Mouse (Mus musculus) liver, embryonic 14.5 days (tissue): ENCODE measurements around the gene Wdr5. TPM values are rescaled to one million over a fixed set of nuclear protein-coding genes. Genes with fewer than 3 reads are reported as not detected.
A peak's percentile ranks its signal among the peaks of the same experiment; 100 is the strongest.

Experiments used
- ATAC-seq: fragments of 200-750 bp; cut with Nextera tagmentation; 2 replicates; pipeline ENCODE4 v1.8.0; 2017; ENCODE audit warnings: moderate number of reproducible peaks, mild to moderate bottlenecking, moderate library complexity; ENCODE audit not compliant: insufficient read depth
- DNase-seq, 3 experiments: peaks; one replicate each; pipeline ENCODE4 v3.0.0-alpha.2; 2012 to 2013; ENCODE audit warnings: low read depth in 3 of 3, low spot score in 3 of 3
- H3K27ac ChIP-seq: fragments of 300-500 bp; sonication (generic); 2 replicates; pipeline ENCODE4 v1.5.1; 2014; ENCODE audit warnings: moderate library complexity, mild to moderate bottlenecking, control low read depth, inconsistent platforms
- H3K27me3 ChIP-seq: fragments of 300-500 bp; sonication (generic); 2 replicates; pipeline ENCODE4 v1.6.1; 2014; ENCODE audit warnings: mild to moderate bottlenecking, low read length, moderate library complexity; ENCODE audit not compliant: control insufficient read depth, insufficient read depth
- H3K36me3 ChIP-seq: fragments of 300-500 bp; sonication (generic); replicated peaks from 2 replicates; pipeline ENCODE4 v1.6.1; 2014; ENCODE audit warnings: low read depth; ENCODE audit not compliant: control insufficient read depth, insufficient read depth
- H3K4me1 ChIP-seq, 2 experiments: fragments of 200-500 bp in 1 of 2; fragments of 300-500 bp in 1 of 2; sonication (generic) in 1 of 2; replicated peaks; 2 replicates each; pipeline ENCODE4 v1.6.1; 2012 to 2014; ENCODE audit warnings: antibody characterized with exemption in 1 of 2, inconsistent platforms in 1 of 2, low read length in 1 of 2; ENCODE audit not compliant: control insufficient read depth in 2 of 2, insufficient read depth in 2 of 2
- H3K4me2 ChIP-seq: fragments of 300-500 bp; sonication (generic); 2 replicates; pipeline ENCODE4 v1.6.1; 2014; ENCODE audit warnings: low read depth, mild to moderate bottlenecking, control low read depth, moderate library complexity
- H3K4me3 ChIP-seq, 2 experiments: fragments of 200-500 bp in 1 of 2; fragments of 300-500 bp in 1 of 2; sonication (generic) in 1 of 2; 2 replicates each; pipeline ENCODE4 v1.5.1; 2012 to 2014; ENCODE audit warnings: low read depth in 2 of 2, low read length in 2 of 2, mild to moderate bottlenecking in 2 of 2, control low read depth in 1 of 2, inconsistent platforms in 1 of 2, moderate library complexity in 1 of 2; ENCODE audit not compliant: insufficient read depth in 1 of 2
- H3K9ac ChIP-seq: fragments of 300-500 bp; sonication (generic); replicated peaks from 2 replicates; pipeline ENCODE4 v1.6.1; 2014; ENCODE audit warnings: mild to moderate bottlenecking, control low read depth, moderate library complexity
- H3K9me3 ChIP-seq: fragments of 300-500 bp; sonication (generic); 2 replicates; pipeline ENCODE4 v1.6.1; 2016; ENCODE audit warnings: low read length, mixed read lengths; ENCODE audit not compliant: control insufficient read depth
- CTCF ChIP-seq: IDR thresholded peaks from 2 replicates; pipeline ENCODE4 v1.5.1; 2016; ENCODE audit warnings: antibody characterized with exemption, low read depth, control low read depth
- EP300 ChIP-seq: IDR thresholded peaks from 2 replicates; pipeline ENCODE4 v1.6.1; 2016; ENCODE audit warnings: antibody characterized with exemption, low read depth
- WGBS: fragments of 180-500 bp; shearing (Covaris S2); extraction: QIAGEN DNeasy Blood & Tissue Kit; methylation state at CpG from one replicate; pipeline ENCODE4 v1.1.7; 2014; ENCODE audit not compliant: insufficient replicate concordance; 5-methylcytosine and 5-hydroxymethylcytosine counted together
- polyA plus RNA-seq, 2 experiments: library from polyadenylated mRNA; depleted of rRNA in 1 of 2; stranded (reverse) in 1 of 2; unstranded in 1 of 2; fragments of >200 nt; fragmentation: Nextera tagmentation in 1 of 2; extraction: Ambion mirVana in 1 of 2; gene quantifications; 2 replicates each; pipeline versions ENCODE4 v1.2.1 to v1.2.3; 2012 to 2014

Wdr5 gene
- polyA plus RNA-seq, 2 experiments = 23.6 to 24.4 TPM

DNA sequence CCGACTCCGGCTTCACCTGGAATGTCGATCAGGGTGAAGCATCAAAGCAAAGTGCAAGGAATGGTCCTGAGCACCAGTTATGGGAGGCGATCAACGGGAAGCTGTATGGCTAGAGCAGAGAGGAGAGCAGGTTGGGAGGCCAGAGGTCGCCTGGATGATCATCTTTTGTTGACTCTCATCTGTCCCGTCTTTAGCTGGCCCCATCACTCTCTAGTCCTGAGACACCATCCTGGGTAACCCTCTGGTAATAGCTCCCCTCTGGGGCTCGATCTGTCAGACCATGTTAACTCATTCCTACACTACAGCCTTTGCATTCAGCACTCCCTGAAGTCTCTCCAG lies 58.6 kb downstream of the Wdr5 start:
- Histone ChIP-seq H3K9ac (no peak overlapping the region), H3K9me3 (no peaks in the 10 kb centered on the region), H3K27me3 (no peaks in the 10 kb centered on the region), H3K4me1 (peaks cover 0 to 9% of the 10 kb centered on the region in 2 experiments; a peak in 2 of 4 replicates), H3K36me3 (no peaks in the 10 kb centered on the region), H3K27ac (no peak overlapping the region), H3K4me2 (no peak overlapping the region), H3K4me3 (no peak overlapping the region)
- ATAC-seq = no peak
- TF ChIP-seq CTCF (no peak), EP300 (no peak)
- DNase-seq = no peak
- WGBS = 61% methylated on average over 8 of the region's 8 CpGs

DNA sequence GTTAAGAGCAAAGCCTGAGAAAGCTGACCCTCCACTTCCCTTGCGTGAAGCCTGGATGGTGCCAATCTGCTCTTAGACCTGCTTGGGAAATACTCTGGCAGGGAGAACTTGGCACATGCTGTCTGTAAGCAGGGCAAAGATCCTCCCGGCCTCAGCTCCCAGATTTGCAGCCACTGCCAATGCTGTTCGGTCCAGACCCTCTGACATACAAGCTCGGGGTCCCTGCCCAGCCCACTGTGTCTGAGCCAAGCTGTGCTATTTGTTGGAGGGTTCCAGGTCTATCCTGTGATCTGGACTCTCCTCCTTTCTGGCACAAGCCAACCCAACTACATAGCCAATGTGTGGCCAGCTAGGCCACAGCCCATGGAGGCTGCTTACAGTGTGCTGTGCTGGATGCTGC lies 61.5 kb downstream of the Wdr5 start:
- DNase-seq = no peak
- H3K4me2 ChIP-seq = no peak overlapping the region
- TF ChIP-seq CTCF (no peak), EP300 (no peak)
- no peaks in the 10 kb centered on the region for H3K9me3 ChIP-seq
- H3K27me3 ChIP-seq = no peaks in the 10 kb centered on the region
- ATAC-seq = no peak
- no peak overlapping the region for H3K27ac ChIP-seq
- H3K36me3 ChIP-seq = no peaks in the 10 kb centered on the region
- H3K4me3 ChIP-seq = no peak overlapping the region
- peaks cover 0 to 9% of the 10 kb centered on the region in 2 experiments; a peak in 2 of 4 replicates for H3K4me1 ChIP-seq
- H3K9ac ChIP-seq = no peak overlapping the region
- WGBS = 63% methylated on average over 4 of the region's 4 CpGs

DNA sequence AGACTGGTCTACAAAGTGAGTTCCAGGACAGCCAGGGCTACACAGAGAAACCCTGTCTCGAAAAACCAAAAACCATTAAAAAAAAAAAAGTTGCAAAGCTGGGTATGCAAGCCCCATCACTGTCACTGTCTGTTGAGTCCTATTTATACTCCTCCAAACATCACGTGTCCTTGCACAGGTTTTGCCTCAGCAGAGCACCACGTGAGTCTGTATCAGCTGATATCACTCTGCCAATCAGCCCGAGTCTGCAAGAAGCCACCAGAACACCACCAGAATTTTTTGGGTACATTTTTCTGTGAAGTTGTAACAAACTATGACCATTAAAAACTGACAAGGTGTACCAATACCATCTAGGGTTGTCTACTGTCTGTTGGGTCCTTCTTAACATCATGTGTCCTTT lies 63.6 kb downstream of the Wdr5 start:
- TF ChIP-seq EP300 (no peak), CTCF (no peak)
- H3K4me1 ChIP-seq = no peaks in the 10 kb centered on the region
- H3K27me3 ChIP-seq = no peaks in the 10 kb centered on the region
- no peak overlapping the region for H3K9ac ChIP-seq
- 57% methylated on average over 4 of the region's 4 CpGs for WGBS
- H3K27ac ChIP-seq = no peak overlapping the region
- no peak overlapping the region for H3K4me2 ChIP-seq
- no peak overlapping the region for H3K4me3 ChIP-seq
- DNase-seq (no peak), ATAC-seq (no peak)
- H3K9me3 ChIP-seq = no peaks in the 10 kb centered on the region
- no peaks in the 10 kb centered on the region for H3K36me3 ChIP-seq

DNA sequence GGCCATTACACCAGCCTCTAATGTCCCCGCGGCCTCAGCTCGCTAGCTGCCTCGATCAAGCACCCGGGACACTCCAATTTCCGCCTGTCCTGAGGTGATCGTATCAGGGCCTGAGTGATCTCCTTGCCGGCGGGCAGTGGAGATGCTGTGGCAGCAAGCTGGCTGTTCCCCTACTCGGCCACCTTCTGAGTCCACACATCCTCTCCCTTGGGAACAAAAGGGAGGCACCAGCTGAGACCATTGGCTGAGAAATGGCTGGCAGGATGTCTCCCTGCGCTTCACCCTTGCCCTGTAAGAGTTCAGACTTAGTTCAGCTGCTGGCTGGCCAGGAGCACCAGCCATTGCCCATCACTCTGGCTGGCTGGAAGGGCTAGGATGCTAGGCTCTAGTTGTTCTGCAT lies 67.2 kb downstream of the Wdr5 start:
- Histone ChIP-seq H3K27me3 (no peaks in the 10 kb centered on the region), H3K9ac (no peak overlapping the region), H3K27ac (no peak overlapping the region), H3K4me3 (no peak overlapping the region), H3K36me3 (no peaks in the 10 kb centered on the region), H3K4me2 (no peak overlapping the region), H3K4me1 (no peaks in the 10 kb centered on the region), H3K9me3 (no peaks in the 10 kb centered on the region)
- ATAC-seq (no peak), DNase-seq (no peak)
- TF ChIP-seq CTCF (no peak), EP300 (no peak)
- WGBS = 41% methylated on average over 11 of the region's 11 CpGs

DNA sequence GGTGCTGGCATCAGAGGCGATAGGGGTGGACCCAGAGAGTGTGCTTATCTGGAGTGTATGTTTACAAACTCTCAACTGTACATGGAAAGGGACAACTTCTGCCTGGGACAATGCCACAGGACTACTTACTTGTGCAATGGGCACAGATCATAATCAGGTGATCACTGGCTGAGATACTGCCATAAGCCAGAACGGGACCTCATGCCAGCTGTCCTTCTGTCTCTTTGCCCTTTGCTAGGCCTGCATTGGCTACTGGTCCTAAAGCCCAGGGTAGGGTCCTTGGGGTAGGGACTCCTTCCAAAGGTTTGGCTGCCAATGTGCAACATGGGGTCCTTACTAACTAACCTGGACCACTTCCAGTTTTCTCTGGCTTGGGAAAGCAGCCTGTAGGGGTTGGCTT lies 68.1 kb downstream of the Wdr5 start:
- ATAC-seq = no peak
- 62% methylated on average over 2 of the region's 2 CpGs for WGBS

DNA sequence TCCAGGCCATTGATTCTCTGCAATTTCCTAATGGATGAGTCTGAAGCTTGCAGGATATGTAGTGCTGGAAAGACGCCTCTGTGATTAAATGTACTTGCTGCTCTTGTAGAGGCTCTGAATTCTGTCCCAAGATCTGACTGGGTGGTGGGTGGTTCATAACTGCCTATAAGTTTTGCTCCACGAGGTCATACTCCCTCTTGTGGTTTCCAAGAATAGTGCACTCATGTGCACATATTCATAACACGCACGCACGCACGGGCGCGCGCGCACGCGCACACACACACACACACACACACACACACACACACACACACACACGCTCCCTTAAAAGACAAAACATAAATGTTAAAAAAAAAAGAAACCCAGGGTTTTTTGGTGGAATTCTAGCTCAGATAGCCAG lies 69.6 kb downstream of the Wdr5 start:
- Histone ChIP-seq H3K4me1 (no peaks in the 10 kb centered on the region), H3K36me3 (no peaks in the 10 kb centered on the region), H3K9me3 (no peaks in the 10 kb centered on the region), H3K27me3 (no peaks in the 10 kb centered on the region), H3K9ac (no peak overlapping the region), H3K27ac (no peak overlapping the region), H3K4me2 (no peak overlapping the region), H3K4me3 (no peak overlapping the region)
- no peak for ATAC-seq
- no peak for DNase-seq
- WGBS = 85% methylated on average over 13 of the region's 13 CpGs
- TF ChIP-seq EP300 (no peak), CTCF (peak; percentile 22; the same call in 1 of the 2 replicates)

More for the DNA sequence above, 68.1 kb downstream of the Wdr5 start:
- Histone ChIP-seq H3K9me3 (no peaks in the 10 kb centered on the region), H3K27me3 (no peaks in the 10 kb centered on the region), H3K27ac (no peak overlapping the region), H3K36me3 (no peaks in the 10 kb centered on the region), H3K4me2 (no peak overlapping the region), H3K4me3 (no peak overlapping the region), H3K9ac (no peak overlapping the region), H3K4me1 (no peaks in the 10 kb centered on the region)
- no peak for TF ChIP-seq EP300
- TF ChIP-seq CTCF = no peak
- DNase-seq = no peak

Other genes with a start within 250 kb of the Wdr5 start
- 5.2 and 5.8 TPM in 2 replicates for gene Vav2, start 88.1 kb upstream of the Wdr5 start, polyA plus RNA-seq (2012; rRNA removed)
- gene Vav2, start 88.1 kb upstream of the Wdr5 start, polyA plus RNA-seq (2014; fragmentation: Nextera tagmentation; extraction: Ambion mirVana) = 2.8 and 3.0 TPM in 2 replicates
- gene Brd3os, start 72.8 kb upstream of the Wdr5 start, polyA plus RNA-seq (2012; rRNA removed) = 0.29 and 0.39 TPM in 2 replicates
- 0.33 and 0.44 TPM in 2 replicates for gene Brd3os, start 72.8 kb upstream of the Wdr5 start, polyA plus RNA-seq (2014; fragmentation: Nextera tagmentation; extraction: Ambion mirVana)
- gene Brd3, start 7.5 kb upstream of the Wdr5 start, polyA plus RNA-seq (2012; rRNA removed) = 7.4 and 9.5 TPM in 2 replicates
- gene Brd3, start 7.5 kb upstream of the Wdr5 start, polyA plus RNA-seq (2014; fragmentation: Nextera tagmentation; extraction: Ambion mirVana) = 24.4 and 27.2 TPM in 2 replicates
- 7.1 and 7.5 TPM in 2 replicates for gene Rxra, start 161.3 kb downstream of the Wdr5 start, polyA plus RNA-seq (2012; rRNA removed)
- gene Rxra, start 161.3 kb downstream of the Wdr5 start, polyA plus RNA-seq (2014; fragmentation: Nextera tagmentation; extraction: Ambion mirVana) = 2.4 and 2.9 TPM in 2 replicates